Mouse (Mus musculus) stomach, postnatal 0 days (tissue): ENCODE results near the gene Tmem174.
A peak's percentile ranks its signal among the peaks of the same experiment; 100 is the strongest.

Experiments used
- CTCF ChIP-seq: IDR thresholded peaks from 2 replicates; pipeline ENCODE4 v1.5.1; 2016; ENCODE audit warnings: antibody characterized with exemption, low read depth, mild to moderate bottlenecking, moderate library complexity
- EP300 ChIP-seq: optimal IDR thresholded peaks from 2 replicates; pipeline ENCODE3; 2016; ENCODE audit warnings: antibody characterized with exemption

DNA sequence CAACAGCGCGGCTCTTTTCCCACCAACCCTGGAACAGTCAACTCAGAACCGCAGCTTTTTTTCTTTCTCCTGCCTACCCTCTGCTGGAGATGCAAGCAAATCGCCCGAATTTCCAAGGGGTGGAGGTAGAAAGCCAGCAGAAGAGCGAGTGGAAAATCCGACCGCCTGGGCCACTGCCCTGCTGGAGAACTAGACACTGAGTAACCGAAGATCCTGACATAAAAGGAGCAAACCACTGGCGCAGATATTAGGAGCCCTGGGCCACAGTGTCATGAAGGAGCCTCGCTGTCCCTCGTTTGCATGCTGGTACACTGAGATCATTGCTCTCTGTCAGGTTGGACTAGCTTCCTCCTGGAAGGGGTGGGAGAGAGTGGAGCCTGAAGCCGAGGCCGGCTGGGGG lies 49.6 kb downstream of the Tmem174 start:
- TF ChIP-seq CTCF (peak; percentile 43), EP300 (no peak)
